Mouse (Mus musculus) megakaryocyte, embryonic 14.5 days (primary cell): Measurements from ENCODE around the gene Slc22a12.

ENCODE experiments used
- FLI1 ChIP-seq: IDR thresholded peaks from 2 replicates; pipeline ENCODE4 v1.6.1; 2012; ENCODE audit warnings: low read length, inconsistent platforms, mixed read lengths
- GATA1 ChIP-seq: IDR thresholded peaks from 3 replicates; pipeline ENCODE4 v1.6.1; 2012; ENCODE audit warnings: mixed read lengths, low read length, inconsistent platforms, borderline replicate concordance

DNA sequence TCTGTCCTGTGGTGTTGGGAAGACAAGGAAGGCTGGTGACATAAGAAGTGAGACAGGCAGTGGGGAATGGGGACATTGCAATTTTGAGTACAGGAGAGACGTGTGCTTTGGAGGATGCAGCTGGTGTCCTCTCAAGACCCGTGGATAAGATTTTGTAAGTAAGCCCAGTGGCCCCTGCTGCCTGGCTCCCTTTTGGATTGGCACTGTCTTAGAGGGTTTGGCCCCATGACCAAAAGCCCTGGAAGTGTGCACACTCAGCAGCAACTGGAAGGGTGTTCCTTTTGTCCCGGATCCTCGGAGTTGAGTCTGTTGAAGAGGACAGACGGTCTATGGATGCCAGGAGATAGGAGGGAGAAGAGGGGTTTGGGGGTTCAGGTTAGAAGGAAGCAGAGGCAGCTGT is 2.6 kb upstream of the Slc22a12 start:
- TF ChIP-seq FLI1 (no peak), GATA1 (no peak)
